Mouse (Mus musculus) spleen, adult 12 weeks (tissue): ENCODE measurements around the gene Diras1.
"Not testable (repeated sequence)": the region's sequence is repeated elsewhere in the genome, so short reads cannot be mapped to it uniquely, and the experiment has no call there.

Source experiments
- DNase-seq: peaks from one replicate; pipeline ENCODE4 v3.0.0; 2022; ENCODE audit warnings: low spot score

Diras1 gene

DNA sequence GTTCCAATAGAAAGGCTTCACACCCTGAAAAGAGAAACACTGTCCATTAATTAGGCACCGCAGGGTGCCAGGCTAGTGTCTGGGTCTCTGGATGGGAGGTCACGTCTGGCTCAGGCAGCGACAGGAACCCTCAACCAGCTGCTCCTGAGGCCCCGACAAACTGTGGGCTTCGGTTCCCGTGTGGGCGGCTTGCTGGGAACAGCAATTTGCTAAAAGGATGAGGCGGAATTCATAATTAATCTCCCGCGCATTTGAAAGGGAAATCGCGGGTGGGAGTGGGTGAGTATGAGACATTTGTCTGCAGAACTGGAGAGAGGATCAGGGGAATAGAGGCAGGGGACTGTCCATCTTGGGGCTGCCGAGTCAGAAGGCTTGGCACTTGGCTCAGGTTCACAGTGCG, 27.4 kb downstream of the Diras1 start:
- no peak for DNase-seq

DNA sequence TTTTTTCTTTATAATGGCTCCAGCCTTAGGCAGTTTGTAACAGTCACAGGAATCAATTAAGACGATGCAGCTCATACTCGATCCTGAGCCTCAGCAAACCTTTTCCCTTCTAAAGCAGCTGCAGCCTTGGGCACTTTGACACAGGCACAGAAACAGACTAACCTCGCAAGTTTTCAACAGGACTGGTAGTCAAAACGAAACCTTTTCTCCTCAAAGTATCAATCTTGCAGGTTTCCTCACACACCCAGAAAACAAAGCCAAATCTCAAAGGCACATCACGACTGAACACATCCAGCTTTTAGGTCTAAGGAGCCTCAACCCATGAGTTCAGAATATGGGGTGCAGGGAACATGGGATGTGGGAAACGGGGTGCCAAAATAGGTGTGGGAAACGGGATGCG, 28.1 kb downstream of the Diras1 start:
- DNase-seq: no peak

DNA sequence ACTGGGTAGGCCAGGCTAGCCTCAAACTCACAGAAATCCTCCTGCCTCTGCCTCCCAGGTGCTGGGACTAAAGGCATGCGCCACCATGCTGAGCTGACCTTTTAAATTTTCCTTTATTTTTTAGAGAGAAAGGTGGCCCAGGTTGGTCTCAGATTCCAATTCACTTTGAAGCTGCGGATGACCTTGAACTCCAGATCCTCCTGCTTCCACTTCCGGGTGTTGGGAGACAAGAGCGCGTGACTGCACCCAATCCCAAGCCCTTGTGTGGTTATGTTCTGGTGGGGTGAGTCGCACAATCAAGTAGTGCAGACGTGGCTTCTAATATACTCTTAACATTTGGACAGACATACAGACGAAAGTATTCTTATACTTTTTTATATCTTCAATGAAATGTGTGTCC, 29.0 kb downstream of the Diras1 start:
- no peak for DNase-seq

DNA sequence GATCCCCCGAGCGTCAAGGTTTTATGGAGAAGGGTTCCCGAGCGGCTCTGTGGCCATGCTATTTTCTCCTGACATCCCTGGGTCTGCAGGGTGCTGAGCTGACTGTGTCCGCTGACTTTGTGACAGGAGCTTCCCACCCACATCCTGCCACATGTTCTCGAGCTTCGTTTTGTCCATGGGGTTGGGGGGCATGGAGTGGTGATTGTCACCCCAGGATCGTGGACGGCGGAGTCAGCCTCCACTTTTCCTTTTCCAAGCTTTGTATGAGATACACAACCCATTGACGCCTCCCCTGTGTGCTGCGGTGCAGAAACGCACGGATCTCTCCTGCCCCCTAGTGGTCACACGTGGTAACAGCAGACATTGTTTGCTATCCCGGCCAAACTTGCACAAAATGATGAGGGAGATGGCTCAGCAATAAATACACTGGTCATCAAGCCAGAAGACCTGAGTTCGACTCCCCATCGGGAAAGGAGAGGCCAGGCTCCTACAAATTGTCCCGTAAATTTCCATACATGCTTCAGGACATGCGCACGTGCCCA, 30.3 kb downstream of the Diras1 start:
- DNase-seq: peak; percentile 55

DNA sequence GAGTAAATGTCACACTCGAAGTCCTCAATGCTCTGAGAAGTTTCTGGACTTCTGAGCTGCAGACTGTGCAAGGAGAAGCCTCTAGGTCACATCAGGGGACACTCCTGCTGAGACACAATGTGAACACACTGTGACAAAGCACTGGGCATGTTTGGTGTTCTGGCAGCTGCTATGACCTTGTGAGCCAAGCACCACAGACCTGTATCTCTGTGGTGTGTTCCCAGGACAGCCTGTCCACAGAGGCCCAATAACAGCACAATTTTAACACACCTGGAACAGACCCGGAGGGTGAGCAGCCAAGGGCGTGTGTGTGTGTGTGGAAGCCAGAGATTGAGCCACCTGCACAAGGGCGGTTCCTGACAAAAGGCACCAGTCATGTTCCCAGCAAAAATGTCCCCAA, 30.8 kb downstream of the Diras1 start:
- no peak for DNase-seq

DNA sequence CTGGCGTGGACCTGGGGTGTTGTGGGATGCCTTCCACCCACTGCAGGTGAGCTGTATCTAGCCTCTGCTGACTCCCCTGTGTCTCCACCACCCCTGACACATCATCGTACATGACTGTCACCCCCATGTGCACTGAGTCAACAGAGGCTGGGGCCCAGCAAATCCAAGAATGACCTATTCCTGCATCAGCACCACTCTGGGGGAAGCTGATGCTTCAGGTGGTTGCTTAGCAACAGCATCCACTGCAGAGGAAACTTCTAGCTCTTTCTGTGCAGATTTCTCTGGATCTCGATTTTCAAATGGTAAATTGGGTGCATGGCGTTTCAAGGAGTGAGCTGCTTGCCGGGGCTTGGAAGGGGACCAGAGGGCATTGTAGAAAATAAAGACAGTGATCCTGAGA, 32.2 kb downstream of the Diras1 start:
- no peak for DNase-seq

DNA sequence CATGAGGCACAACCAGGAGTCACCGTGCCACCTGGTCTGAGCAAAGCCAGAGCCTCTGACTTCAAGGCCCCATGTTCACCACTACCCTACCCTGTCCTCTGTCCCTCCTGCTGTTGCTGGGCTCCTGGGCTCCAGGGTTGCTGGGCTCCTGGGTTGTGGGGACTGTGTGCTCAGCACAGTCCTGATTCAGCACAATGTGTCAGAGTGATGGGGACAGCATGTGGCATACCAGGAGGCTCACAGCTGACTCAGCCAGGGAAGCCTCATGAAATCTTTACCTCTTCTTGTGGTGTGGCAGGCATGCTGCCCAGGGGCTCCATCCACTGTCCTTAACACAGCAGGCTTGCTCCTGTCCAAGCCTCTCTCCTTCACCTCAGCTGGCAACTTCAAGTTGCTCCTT, 33.5 kb downstream of the Diras1 start:
- no peak for DNase-seq

DNA sequence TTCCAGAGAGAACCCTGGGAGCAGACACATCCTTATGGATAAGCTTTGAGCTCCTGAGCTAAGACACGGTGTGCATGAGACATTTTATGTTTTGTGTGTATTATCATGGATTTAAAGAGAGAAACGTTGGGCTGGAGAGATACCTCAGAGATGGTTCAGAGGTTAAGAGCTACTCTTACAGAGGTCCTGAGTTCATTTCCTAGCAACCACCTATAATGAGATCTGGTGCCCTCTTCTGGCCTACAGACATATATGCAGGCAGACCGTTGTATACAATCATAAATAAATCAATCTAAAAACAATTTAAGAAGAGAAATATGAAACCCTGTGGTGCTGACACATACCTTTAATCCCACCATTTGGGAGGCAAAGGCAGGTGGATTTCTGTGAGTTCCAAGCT, 34.5 kb downstream of the Diras1 start:
- DNase-seq: no peak

DNA sequence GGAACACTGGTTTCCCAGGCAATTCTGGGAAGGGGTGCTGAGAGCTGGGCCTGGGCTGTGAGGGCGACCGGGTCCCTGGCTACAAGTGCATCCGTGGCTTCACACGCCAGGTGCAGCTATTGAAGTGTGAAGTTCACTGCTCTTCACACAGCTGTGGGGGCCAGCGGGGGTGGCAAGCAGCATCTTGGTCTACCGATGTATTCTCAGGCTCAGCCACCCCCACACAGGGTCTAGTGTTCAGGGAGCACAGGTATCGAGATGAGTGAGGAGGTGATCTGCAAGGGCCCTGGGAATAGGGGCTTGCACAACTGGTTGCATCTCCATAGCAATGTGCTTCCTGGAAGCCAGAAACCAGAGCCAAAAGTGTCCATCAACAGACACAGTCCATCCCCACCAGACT, 35.1 kb downstream of the Diras1 start:
- no peak for DNase-seq

DNA sequence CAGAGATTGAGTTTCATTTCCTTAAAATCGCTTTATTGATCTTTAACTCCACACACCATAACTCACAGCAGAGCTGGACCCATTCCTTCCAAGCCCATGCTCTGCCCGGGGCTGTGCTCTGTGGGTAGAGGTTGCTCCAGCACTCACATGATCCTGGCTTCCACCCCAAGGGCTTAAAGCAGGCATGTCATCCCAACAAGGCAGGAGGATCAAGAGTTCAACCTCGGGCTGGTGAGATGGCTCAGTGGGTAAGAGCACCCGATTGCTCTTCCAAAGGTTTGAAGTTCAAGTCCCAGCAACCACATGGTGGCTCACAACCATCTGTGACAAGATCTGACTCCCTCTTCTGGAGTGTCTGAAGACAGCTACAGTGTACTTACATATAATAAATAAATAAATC, 35.6 kb downstream of the Diras1 start:
- DNase-seq: not testable (repeated sequence)

DNA sequence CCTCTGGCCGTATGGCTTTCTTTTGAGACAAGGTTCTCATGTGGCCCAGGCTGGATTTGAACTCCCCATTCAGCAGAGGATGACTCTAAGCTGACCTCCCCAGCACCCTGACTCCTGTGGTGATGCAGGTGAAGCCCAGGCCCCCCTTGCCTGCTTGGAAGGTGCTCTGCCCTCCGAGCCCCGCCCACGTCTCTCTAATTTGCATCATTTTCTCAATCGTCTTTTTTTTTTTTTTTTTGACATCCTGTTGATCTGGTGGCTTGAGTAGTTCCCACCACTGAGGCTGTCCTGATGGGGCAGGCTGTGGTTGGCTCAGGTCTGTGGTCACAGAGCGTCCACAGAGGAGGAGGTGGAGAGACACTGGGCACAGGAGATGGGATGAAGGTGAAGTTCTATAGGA, 36.0 kb downstream of the Diras1 start:
- DNase-seq: no peak

DNA sequence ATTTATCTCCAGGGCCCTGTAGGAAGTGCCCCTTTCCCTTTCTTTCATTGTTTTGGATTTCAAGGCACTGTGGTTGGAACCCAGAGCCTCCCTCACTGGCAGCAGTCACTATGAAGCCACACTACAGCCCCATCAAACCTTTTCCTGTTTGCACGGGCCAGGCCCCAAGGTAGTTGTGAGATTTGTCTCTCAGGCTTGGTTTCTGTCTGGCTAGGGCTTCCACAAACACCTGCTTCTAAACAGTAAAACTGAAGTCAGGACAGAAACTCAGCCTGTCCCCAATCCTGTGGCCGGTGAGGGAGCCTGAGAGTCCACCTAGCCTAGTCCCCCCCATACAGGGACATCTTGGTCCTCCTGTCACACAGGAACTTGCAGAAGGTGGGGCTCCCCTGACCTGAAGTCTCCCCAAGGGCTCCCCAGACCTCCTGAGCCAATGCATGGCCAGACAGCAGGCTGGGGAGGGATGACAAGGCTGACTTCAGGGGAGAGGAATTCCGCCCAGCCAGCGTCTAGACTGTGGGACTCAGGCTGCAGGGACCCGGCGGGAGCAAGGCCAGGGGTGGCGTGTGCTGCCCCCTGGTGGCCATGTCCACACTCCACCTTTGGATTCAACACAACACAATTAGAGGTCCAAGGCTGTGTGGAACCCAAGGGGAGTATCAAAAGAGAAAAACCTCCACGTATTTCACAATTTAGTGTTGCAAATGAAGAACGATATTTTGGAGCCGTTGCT, 37.6 kb downstream of the Diras1 start:
- DNase-seq: peak; percentile 59

DNA sequence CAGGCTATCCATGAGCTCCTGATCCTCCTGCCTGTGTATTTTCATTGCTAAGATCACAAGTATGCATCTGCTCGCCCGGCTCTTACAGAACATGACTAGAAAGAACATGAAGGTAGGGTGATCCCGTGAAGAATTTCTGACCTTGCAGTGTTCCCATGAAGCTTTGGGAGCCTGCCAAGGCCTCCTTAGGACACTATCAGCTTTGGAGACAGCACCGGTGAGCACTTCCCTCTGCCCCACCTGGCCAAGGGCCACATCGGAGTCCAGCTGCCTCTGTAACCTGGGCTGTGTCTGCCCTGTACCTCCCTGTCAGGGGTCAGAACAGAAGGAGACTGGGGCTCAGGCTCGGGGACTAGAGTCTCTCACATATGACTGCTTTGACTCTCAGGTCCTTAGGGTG, 38.7 kb downstream of the Diras1 start:
- DNase-seq: no peak

DNA sequence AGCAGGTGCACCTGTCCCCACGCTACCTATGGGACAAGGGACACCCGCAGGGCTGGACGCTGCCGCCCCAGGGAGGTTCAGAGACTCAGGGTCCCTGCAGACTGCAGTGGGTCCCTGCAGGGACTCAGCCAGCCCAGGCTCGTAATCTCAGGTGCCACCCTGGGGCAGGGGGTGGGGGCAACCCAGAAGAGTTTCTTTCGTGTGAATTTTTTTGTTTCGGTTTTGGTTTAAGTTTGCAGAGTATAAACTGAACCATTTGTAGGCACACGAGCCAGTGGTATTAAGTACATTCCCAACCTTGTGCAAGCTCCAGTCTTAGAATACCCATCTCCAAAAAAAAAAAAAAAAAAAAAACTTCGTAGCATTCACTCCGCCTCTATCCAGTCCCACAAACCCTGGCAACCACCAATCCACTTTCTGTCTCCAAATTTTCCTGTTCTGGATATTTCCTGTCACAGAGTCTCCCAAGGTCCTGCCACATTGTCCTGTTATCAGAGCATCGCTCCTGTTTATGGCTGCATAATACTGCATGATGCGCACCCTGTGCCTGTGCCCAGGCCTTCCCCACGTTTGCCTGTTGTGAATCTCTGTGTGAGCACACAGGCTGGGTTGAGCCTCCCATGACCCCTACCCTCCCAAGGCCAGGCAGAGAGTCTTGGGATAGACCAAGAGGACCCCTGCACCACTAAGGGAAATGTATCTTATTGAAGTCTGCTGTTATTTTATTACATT, 39.3 kb downstream of the Diras1 start:
- DNase-seq: no peak

DNA sequence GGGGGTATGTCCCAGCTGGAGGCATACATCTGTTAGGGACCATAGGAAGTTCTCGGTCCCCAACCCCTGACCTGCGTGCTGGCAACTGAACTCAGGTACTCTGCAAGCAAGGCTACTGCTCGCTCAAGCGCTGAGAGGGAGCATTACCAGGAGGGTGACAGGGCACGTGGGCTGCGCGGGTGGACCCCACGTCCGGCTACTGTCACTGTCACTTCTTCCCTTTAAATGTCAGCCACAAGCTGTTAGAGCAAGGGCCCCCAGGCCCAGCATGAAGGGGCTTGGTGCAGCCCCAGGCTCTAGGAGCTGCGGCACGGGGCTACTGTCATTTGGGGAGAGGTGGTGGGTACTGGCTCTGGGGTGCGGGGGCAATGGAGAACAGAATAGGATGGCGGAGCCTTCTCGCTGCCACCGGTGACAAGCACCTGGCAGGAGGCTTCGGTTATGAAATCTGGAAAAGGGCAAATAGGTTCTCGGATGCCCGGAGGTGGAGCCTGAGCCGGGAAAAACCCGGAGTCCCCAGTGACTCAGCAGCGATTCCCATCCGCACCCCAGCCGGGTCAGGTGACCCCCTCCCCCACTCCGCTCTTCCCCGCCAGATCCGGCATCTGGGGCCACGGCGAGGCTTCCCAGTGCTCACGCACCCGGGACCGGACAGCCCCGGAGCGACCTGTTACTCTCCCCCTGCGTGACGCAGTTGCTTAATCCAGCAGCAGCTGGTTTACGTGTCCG, 40.1 kb downstream of the Diras1 start:
- no peak for DNase-seq

DNA sequence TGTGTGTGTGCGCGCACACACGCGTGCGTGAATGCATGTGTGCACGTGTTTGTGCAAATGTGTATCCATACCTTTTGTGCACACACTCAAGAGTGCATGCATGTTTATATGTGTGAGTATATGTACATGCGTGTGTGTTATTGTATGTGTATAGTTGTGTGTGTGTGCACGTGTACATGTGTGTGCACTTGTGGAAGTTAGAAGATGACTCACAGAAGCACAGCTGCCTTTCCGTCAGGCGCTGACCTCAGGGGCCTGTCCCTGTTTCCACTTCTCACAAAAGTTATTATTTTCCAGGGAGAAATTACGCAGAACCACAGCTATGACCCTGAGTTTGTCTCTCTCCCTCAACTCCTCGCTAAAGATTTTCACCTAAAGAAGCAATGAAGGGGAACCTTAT, 41.2 kb downstream of the Diras1 start:
- no peak for DNase-seq

DNA sequence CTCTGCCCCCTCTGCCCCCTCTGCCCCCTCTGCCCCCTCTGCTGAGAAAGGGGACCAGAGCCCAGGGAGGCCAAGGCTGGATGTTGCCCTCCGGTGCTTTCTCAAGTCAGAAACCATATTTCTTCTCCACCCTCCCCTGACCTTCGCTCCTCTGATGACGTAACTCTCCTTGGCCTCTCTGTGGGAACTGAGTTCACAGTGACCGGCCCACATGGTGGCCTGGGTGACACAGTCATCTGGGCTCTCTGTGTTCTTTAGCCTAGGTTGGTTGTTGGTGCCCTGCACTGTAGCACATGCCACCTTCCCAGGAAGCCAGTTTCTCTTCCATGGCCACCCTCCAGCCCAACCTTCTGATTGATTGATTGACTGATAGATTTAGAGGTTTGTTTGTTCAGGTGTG, 43.1 kb downstream of the Diras1 start:
- DNase-seq: no peak

DNA sequence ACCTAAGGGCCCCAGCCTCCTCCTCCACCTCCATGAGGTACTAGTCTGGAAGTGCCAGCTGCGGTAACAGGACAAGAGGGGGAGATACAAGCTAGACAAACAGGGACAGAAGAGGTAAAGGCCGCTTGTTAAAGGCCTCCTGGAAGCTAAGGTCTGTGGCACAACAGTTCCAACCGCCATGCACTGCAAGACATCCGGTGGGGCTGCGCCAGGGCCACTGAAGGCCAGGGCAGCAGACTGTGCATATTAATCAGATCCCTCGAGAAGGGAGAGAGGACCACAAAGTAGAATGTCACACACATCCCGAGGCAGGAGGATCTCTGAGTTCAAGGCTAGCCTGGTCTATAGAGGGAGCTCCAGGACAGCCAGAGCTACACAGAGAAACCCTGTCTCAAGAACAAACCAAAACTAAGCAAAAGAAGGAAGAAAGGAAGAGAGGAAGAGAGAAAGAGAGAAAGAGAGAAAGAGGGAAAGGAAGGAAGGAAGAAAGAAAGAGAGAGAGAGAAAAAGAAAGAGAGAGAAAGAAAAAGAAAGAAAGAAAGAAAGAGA, 43.8 kb downstream of the Diras1 start:
- DNase-seq: no peak

DNA sequence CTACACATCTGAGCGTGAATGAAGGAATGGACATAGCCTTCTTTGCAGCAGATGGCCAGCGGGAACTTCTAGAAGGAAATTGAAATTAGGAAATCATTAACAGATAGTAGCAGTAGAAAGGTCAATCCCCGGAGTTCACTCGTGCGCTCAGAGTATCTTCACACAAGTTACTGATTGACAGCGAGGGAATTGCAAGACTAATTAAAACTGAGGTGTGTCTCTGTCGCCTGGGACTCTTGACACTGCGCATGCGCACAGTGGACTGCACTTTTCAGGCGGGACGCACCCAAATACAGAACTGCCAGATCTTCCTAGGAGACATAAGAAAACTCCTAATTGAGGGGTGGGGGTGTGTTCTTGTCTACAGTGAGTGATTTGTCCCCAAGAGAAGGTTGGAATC, 50.0 kb downstream of the Diras1 start:
- DNase-seq: no peak

DNA sequence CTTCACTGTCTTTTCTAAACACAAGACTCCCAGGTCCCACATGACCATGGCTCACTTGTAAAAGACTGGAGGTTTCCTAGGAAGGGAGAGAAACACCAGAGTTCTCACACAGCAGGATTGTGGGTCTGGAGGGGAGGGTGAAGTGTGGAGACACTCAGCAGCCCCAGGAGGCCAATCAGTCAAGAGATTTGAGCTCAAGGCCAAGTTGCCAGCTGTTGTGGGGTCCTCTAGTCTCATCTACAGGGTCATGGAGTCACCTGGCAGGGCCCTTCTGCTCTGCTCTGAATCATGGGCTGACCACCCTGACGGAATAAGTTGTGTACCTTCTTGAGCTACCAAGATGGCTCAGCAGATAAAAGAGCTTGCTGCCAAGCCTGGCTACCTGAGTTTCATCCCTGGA, 51.7 kb downstream of the Diras1 start:
- DNase-seq: no peak

DNA sequence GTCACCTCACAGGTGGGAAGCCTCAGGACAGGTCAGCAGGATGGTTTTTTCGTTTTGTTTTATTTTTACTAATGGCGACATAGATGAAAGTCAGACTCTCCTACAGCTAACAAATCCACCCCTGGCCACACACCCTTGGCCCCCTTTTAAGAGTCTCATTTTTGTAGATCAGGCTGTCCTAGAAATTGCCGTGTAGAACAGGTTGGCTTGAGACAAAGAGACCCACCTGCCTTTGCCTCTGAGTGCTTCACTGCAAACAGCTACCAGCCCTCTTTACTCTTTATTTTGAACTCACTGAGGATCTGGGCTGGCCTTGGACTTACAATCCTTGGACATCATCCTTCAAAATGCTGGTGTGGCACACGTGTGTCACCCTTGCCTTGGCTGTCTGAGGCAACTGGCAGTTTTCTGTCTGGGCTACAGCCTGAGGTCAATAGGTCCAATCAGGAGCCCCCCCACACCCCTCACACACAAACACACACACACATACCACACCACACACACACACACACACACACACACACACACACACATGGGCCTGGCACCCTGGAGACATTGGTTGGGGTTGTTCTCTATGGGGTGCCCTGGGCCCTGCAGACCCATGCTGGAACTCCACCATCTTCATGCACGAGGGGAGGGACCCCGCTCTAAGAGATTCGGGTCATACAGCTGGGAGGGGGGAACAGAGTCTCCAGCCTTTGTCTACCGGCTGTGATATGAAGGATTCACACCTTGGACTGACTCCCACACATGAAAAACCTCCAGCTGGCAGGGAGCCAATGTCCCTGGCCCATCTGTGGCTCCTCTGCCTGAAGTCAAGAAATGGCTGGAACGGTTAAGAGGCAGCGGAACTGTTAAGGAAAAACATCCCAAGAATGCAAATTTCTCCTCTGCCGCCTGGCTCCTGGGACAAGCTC, 53.1 kb downstream of the Diras1 start:
- DNase-seq: no peak

DNA sequence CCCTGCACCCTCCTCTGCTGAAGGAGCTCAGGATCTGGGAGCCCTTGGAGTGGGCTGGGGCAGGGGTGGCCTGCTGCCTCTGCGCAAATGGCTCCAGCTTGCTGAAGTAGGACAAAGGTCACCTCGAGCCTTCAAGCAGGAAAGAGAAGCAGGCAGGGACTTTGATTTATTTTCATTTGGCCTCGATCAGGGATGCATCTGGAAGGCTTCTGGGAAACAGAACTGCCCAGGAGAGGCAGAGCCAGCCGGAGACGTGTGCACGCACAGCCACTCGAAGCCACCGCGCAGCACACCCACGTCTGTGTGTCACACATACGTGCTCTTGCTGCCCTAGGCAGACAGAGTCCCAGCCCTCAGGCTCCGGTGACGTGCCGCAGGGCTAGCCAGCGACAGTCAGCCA, 53.9 kb downstream of the Diras1 start:
- DNase-seq: no peak
